Mouse (Mus musculus): Measurements from ENCODE around the gene Itgb2l.

GRCm38 (mm10) chr16:96443468-96443867 lies at the start of gene Itgb2l:
- TF ChIP-seq TAL1 (IDR thresholded peaks at IDR 0.05; ENCODE audit: low read length) (no peak), GATA1 (IDR thresholded peaks at IDR 0.05; ENCODE audit: low read length) (no peak)

Measured in erythroblast, embryonic 14.5 days (primary cell).